Mouse (Mus musculus) brown adipose tissue, adult 24 weeks (tissue): ENCODE results near the gene Bbs9. TPM values are rescaled to one million over a fixed set of nuclear protein-coding genes. Genes with fewer than 3 reads are reported as not detected.

Source experiments
- H3K27ac ChIP-seq: fragments of 200-500 bp; replicated peaks from 2 replicates; pipeline ENCODE4 v1.5.1; 2012; ENCODE audit warnings: low read depth, mild to moderate bottlenecking, low read length
- H3K4me1 ChIP-seq: fragments of 200-500 bp; 2 replicates; pipeline ENCODE4 v1.6.1; 2012; ENCODE audit warnings: low read length, mixed read lengths; ENCODE audit not compliant: control insufficient read depth, insufficient read depth, insufficient read length
- H3K4me3 ChIP-seq: fragments of 200-500 bp; 2 replicates; pipeline ENCODE4 v1.5.1; 2012; ENCODE audit warnings: low read depth, mild to moderate bottlenecking, low read length, moderate library complexity; ENCODE audit not compliant: insufficient read depth
- polyA plus RNA-seq: library from polyadenylated mRNA; stranded (reverse); fragments of >200 nt; gene quantifications from 2 replicates; pipeline ENCODE4 v1.2.4, GENCODE M21; 2012; ENCODE audit not compliant: missing spikeins, insufficient read depth, insufficient read length

Gene Bbs9
- polyA plus RNA-seq, 1 experiment, result 6.3 TPM

- Histone ChIP-seq H3K4me3 (no peak overlapping the region), H3K27ac (no peak overlapping the region)
These were observed 149.5 kb downstream of the Bbs9 start for GRCm38 (mm10) chr9:22624966-22625365.

GRCm38 (mm10) chr9:22626014-22626413 lies 150.5 kb downstream of the Bbs9 start:
- H3K4me3 ChIP-seq, result no peak overlapping the region
- no peak overlapping the region for H3K27ac ChIP-seq
- H3K4me1 ChIP-seq, result peaks cover 3% of the 10 kb centered on the region; the same call in 1 of the 2 replicates

More at GRCm38 (mm10) chr9:22624966-22625365, 149.5 kb downstream of the Bbs9 start:
- H3K4me1 ChIP-seq, result peaks cover 3% of the 10 kb centered on the region; the same call in 1 of the 2 replicates

GRCm38 (mm10) chr9:22627912-22628311 lies 152.4 kb downstream of the Bbs9 start:
- Histone ChIP-seq H3K4me3 (no peak overlapping the region), H3K4me1 (no peaks in the 10 kb centered on the region), H3K27ac (no peak overlapping the region)

GRCm38 (mm10) chr9:22632800-22633485 lies 157.4 kb downstream of the Bbs9 start:
- H3K4me1 ChIP-seq, result no peaks in the 10 kb centered on the region
- no peak overlapping the region; the same call in 1 of the 2 replicates for H3K27ac ChIP-seq
- no peak overlapping the region for H3K4me3 ChIP-seq

- no peaks in the 10 kb centered on the region for H3K4me1 ChIP-seq
- H3K4me3 ChIP-seq, result no peak overlapping the region
- no peak overlapping the region for H3K27ac ChIP-seq
These were observed 163.0 kb downstream of the Bbs9 start for GRCm38 (mm10) chr9:22638502-22638901.

GRCm38 (mm10) chr9:22640683-22641431 lies 165.3 kb downstream of the Bbs9 start:
- Histone ChIP-seq H3K27ac (no peak overlapping the region; the same call in 1 of the 2 replicates), H3K4me1 (no peaks in the 10 kb centered on the region), H3K4me3 (no peak overlapping the region)

GRCm38 (mm10) chr9:22645844-22646390 lies 170.4 kb downstream of the Bbs9 start:
- no peak overlapping the region for H3K27ac ChIP-seq
- H3K4me1 ChIP-seq, result no peaks in the 10 kb centered on the region
- H3K4me3 ChIP-seq, result no peak overlapping the region

- H3K4me3 ChIP-seq, result no peak overlapping the region
- H3K4me1 ChIP-seq, result no peaks in the 10 kb centered on the region
- H3K27ac ChIP-seq, result no peak overlapping the region
These were observed 170.9 kb downstream of the Bbs9 start for GRCm38 (mm10) chr9:22646461-22646860.

- Histone ChIP-seq H3K4me1 (no peaks in the 10 kb centered on the region), H3K27ac (no peak overlapping the region), H3K4me3 (no peak overlapping the region)
These were observed 172.6 kb downstream of the Bbs9 start for GRCm38 (mm10) chr9:22648163-22648562.

- Histone ChIP-seq H3K4me1 (no peaks in the 10 kb centered on the region), H3K27ac (no peak overlapping the region), H3K4me3 (no peak overlapping the region)
These were observed 174.1 kb downstream of the Bbs9 start for GRCm38 (mm10) chr9:22649606-22650005.

- Histone ChIP-seq H3K4me1 (no peaks in the 10 kb centered on the region), H3K27ac (no peak overlapping the region), H3K4me3 (no peak overlapping the region)
These were observed 175.3 kb downstream of the Bbs9 start for GRCm38 (mm10) chr9:22650781-22651180.

GRCm38 (mm10) chr9:22651619-22652018 lies 176.1 kb downstream of the Bbs9 start:
- H3K4me3 ChIP-seq, result no peak overlapping the region

GRCm38 (mm10) chr9:22654726-22655393 lies 179.3 kb downstream of the Bbs9 start:
- Histone ChIP-seq H3K4me3 (no peak overlapping the region), H3K4me1 (no peaks in the 10 kb centered on the region), H3K27ac (no peak overlapping the region)

More at GRCm38 (mm10) chr9:22651619-22652018, 176.1 kb downstream of the Bbs9 start:
- Histone ChIP-seq H3K27ac (no peak overlapping the region), H3K4me1 (no peaks in the 10 kb centered on the region)

GRCm38 (mm10) chr9:22657216-22657615 lies 181.7 kb downstream of the Bbs9 start:
- Histone ChIP-seq H3K4me3 (no peak overlapping the region), H3K4me1 (no peaks in the 10 kb centered on the region), H3K27ac (no peak overlapping the region)

GRCm38 (mm10) chr9:22665155-22665554 lies 189.6 kb downstream of the Bbs9 start:
- H3K4me1 ChIP-seq, result no peaks in the 10 kb centered on the region
- H3K27ac ChIP-seq, result no peak overlapping the region
- no peak overlapping the region for H3K4me3 ChIP-seq
